Mouse (Mus musculus) intestine, embryonic 14.5 days (tissue): ENCODE results near the gene AI467606. TPM values are rescaled to one million over a fixed set of nuclear protein-coding genes. Genes with fewer than 3 reads are reported as not detected.

Source experiments
- ATAC-seq: fragments of 200-750 bp; cut with Nextera tagmentation; replicated peaks from 2 replicates; pipeline ENCODE4 v1.8.0; 2017; ENCODE audit warnings: low read depth, moderate number of reproducible peaks, moderate TSS enrichment, moderate library complexity; ENCODE audit not compliant: low FRiP score, low TSS enrichment
- DNase-seq: peaks from one replicate; pipeline ENCODE4 v3.0.0-alpha.2; 2018; ENCODE audit warnings: low spot score
- H3K27ac ChIP-seq: fragments of 300-500 bp; sonication (generic); 2 replicates; pipeline ENCODE4 v1.5.1; 2014; ENCODE audit warnings: low read depth, mild to moderate bottlenecking, control low read depth
- H3K27me3 ChIP-seq: fragments of 300-500 bp; sonication (generic); replicated peaks from 2 replicates; pipeline ENCODE4 v1.6.1; 2014; ENCODE audit warnings: low read length, control low read depth; ENCODE audit not compliant: control insufficient read depth, insufficient read depth
- H3K36me3 ChIP-seq: fragments of 300-500 bp; sonication (generic); 2 replicates; pipeline ENCODE4 v1.6.1; 2014; ENCODE audit warnings: low read length, control low read depth; ENCODE audit not compliant: control insufficient read depth, insufficient read depth
- H3K4me1 ChIP-seq: fragments of 300-500 bp; sonication (generic); replicated peaks from 2 replicates; pipeline ENCODE4 v1.6.1; 2014; ENCODE audit warnings: low read length, control low read depth, mixed read lengths; ENCODE audit not compliant: control insufficient read depth, insufficient read depth
- H3K4me2 ChIP-seq: fragments of 300-500 bp; sonication (generic); 2 replicates; pipeline ENCODE4 v1.6.1; 2014; ENCODE audit warnings: low read length
- H3K4me3 ChIP-seq: fragments of 300-500 bp; sonication (generic); 2 replicates; pipeline ENCODE4 v1.5.1; 2014; ENCODE audit warnings: low read depth, low read length, control low read depth, mixed read lengths
- H3K9ac ChIP-seq: fragments of 300-500 bp; sonication (generic); 2 replicates; pipeline ENCODE4 v1.6.1; 2014; ENCODE audit warnings: mild to moderate bottlenecking, low read length
- H3K9me3 ChIP-seq: fragments of 300-500 bp; sonication (generic); 2 replicates; pipeline ENCODE4 v1.6.1; 2016; ENCODE audit warnings: low read length, control low read depth; ENCODE audit not compliant: control insufficient read depth
- WGBS: fragments of 180-500 bp; shearing (Covaris S2); extraction: QIAGEN DNeasy Blood & Tissue Kit; methylation state at CpG from one replicate; pipeline ENCODE4 v1.1.7; 2014; 5-methylcytosine and 5-hydroxymethylcytosine counted together
- microRNA-seq: library from miRNA; unstranded; fragments of <30 nt; microRNA quantifications from one replicate; pipeline ENCODE4, GENCODE M21; 2016
- polyA plus RNA-seq: library from polyadenylated mRNA; unstranded; fragments of >200 nt; fragmentation: Nextera tagmentation; extraction: Ambion mirVana; gene quantifications from 2 replicates; pipeline ENCODE4 v1.2.1, GENCODE M21; 2014

Gene AI467606
- polyA plus RNA-seq, 1 experiment from 2014 or later = 3.9 TPM

GRCm38 (mm10) chr7:127142214-127142613 is 51.1 kb downstream of the AI467606 start:
- no peak overlapping the region for H3K4me3 ChIP-seq
- WGBS = 52% methylated on average over 2 of the region's 2 CpGs

GRCm38 (mm10) chr7:127142666-127143065 is 51.5 kb downstream of the AI467606 start:
- no peaks in the 10 kb centered on the region for H3K36me3 ChIP-seq
- H3K27me3 ChIP-seq = no peaks in the 10 kb centered on the region
- H3K4me1 ChIP-seq = 0 out of 2 replicates have a peak, but pooled peaks cover 3% of the 10 kb centered on the region
- H3K27ac ChIP-seq = no peak overlapping the region
- no peaks in the 10 kb centered on the region for H3K9me3 ChIP-seq
- no peak overlapping the region for H3K4me3 ChIP-seq
- H3K4me2 ChIP-seq = no peak overlapping the region
- ATAC-seq (no peak), DNase-seq (no peak)
- no peak overlapping the region for H3K9ac ChIP-seq
- 90% methylated on average over 4 of the region's 4 CpGs for WGBS

More at GRCm38 (mm10) chr7:127142214-127142613, 51.1 kb downstream of the AI467606 start:
- ATAC-seq (no peak), DNase-seq (no peak)
- Histone ChIP-seq H3K36me3 (no peaks in the 10 kb centered on the region), H3K27ac (no peak overlapping the region), H3K9me3 (no peaks in the 10 kb centered on the region), H3K27me3 (no peaks in the 10 kb centered on the region), H3K4me1 (0 out of 2 replicates have a peak, but pooled peaks cover 3% of the 10 kb centered on the region), H3K4me2 (no peak overlapping the region), H3K9ac (no peak overlapping the region)

Small RNA genes within 50 kb of the gene (microRNA-seq; reads per million reads assigned to microRNA genes)
- not detected for gene Gm44343

Other genes with a start within 250 kb of the AI467606 start
- 0.86 and 1.2 TPM in 2 replicates for gene Doc2a, start 243.9 kb upstream of the AI467606 start, polyA plus RNA-seq
- gene Hirip3, start 229.4 kb upstream of the AI467606 start, polyA plus RNA-seq = 19.0 and 19.5 TPM in 2 replicates
- 82.6 and 84.6 TPM in 2 replicates for gene Ino80e, start 229.0 kb upstream of the AI467606 start, polyA plus RNA-seq
- 26.6 and 29.7 TPM in 2 replicates for gene Taok2, start 206.7 kb upstream of the AI467606 start, polyA plus RNA-seq
- gene Tmem219, start 168.4 kb upstream of the AI467606 start, polyA plus RNA-seq = 29.5 and 31.7 TPM in 2 replicates
- 13.1 TPM in 2 replicates for gene Kctd13, start 162.5 kb upstream of the AI467606 start, polyA plus RNA-seq
- gene Asphd1, start 141.8 kb upstream of the AI467606 start, polyA plus RNA-seq = 0.39 and 0.65 TPM in 2 replicates
- 3.2 and 3.8 TPM in 2 replicates for gene Sez6l2, start 140.8 kb upstream of the AI467606 start, polyA plus RNA-seq
- 105 and 109 TPM in 2 replicates for gene Cdipt, start 115.4 kb upstream of the AI467606 start, polyA plus RNA-seq
- 2.2 and 2.5 TPM in 2 replicates for gene Cdiptos, start 115.3 kb upstream of the AI467606 start, polyA plus RNA-seq
- 27.4 and 29.6 TPM in 2 replicates for gene Mvp, start 76.7 kb upstream of the AI467606 start, polyA plus RNA-seq
- 0.45 and 0.86 TPM in 2 replicates for gene Pagr1b, start 74.9 kb upstream of the AI467606 start, polyA plus RNA-seq
- 43.9 and 47.7 TPM in 2 replicates for gene Pagr1a, start 74.0 kb upstream of the AI467606 start, polyA plus RNA-seq
- 41.8 and 46.3 TPM in 2 replicates for gene Gm42742, start 70.3 kb upstream of the AI467606 start, polyA plus RNA-seq
- gene Prrt2, start 70.1 kb upstream of the AI467606 start, polyA plus RNA-seq = 9.2 and 9.5 TPM in 2 replicates
- gene Maz, start 64.3 kb upstream of the AI467606 start, polyA plus RNA-seq = 55.1 and 61.9 TPM in 2 replicates
- 115 and 129 TPM in 2 replicates for gene Kif22, start 48.9 kb upstream of the AI467606 start, polyA plus RNA-seq
- gene Zg16, start 4.0 kb upstream of the AI467606 start, polyA plus RNA-seq = 0.30 TPM in 1 of 2 replicates, not detected in the other
- 2.9 TPM in 2 replicates for gene Qprt, start 30.9 kb downstream of the AI467606 start, polyA plus RNA-seq
- 0.22 and 0.39 TPM in 2 replicates for gene Spn, start 46.5 kb downstream of the AI467606 start, polyA plus RNA-seq
- 44.4 and 46.9 TPM in 2 replicates for gene Cd2bp2, start 104.7 kb downstream of the AI467606 start, polyA plus RNA-seq
- gene Tbc1d10b, start 117.1 kb downstream of the AI467606 start, polyA plus RNA-seq = 21.3 and 21.4 TPM in 2 replicates
- 10.8 and 12.9 TPM in 2 replicates for gene Mylpf, start 117.5 kb downstream of the AI467606 start, polyA plus RNA-seq
- gene Zfp553, start 141.7 kb downstream of the AI467606 start, polyA plus RNA-seq = 16.8 and 18.5 TPM in 2 replicates
- gene Sept1, start 141.8 kb downstream of the AI467606 start, polyA plus RNA-seq = 12.9 and 14.4 TPM in 2 replicates
- 47.6 and 52.2 TPM in 2 replicates for gene Zfp771, start 152.9 kb downstream of the AI467606 start, polyA plus RNA-seq
- 280 and 305 TPM in 2 replicates for gene Dctpp1, start 169.3 kb downstream of the AI467606 start, polyA plus RNA-seq
- 153 and 183 TPM in 2 replicates for gene Sephs2, start 182.7 kb downstream of the AI467606 start, polyA plus RNA-seq
- 1.6 and 2.1 TPM in 2 replicates for gene Itgal, start 204.9 kb downstream of the AI467606 start, polyA plus RNA-seq